Mouse (Mus musculus) neural tube, embryonic 11.5 days (tissue): ENCODE data around the gene Mapkapk5. TPM values are rescaled to one million over a fixed set of nuclear protein-coding genes. Genes with fewer than 3 reads are reported as not detected.

Source experiments
- ATAC-seq: fragments of 200-750 bp; cut with Nextera tagmentation; 2 replicates; pipeline ENCODE4 v1.8.0; 2017; ENCODE audit warnings: moderate number of reproducible peaks, mild to moderate bottlenecking, moderate TSS enrichment, moderate library complexity; ENCODE audit not compliant: insufficient read depth, low FRiP score, low TSS enrichment
- DNase-seq: peaks from one replicate; pipeline ENCODE4 v3.0.0-alpha.2; 2015; ENCODE audit warnings: low spot score
- H3K27ac ChIP-seq: fragments of 300-500 bp; sonication (generic); 2 replicates; pipeline ENCODE4 v1.5.1; 2014; ENCODE audit warnings: low read depth, mild to moderate bottlenecking, low read length
- H3K27me3 ChIP-seq: fragments of 300-500 bp; sonication (generic); 2 replicates; pipeline ENCODE4 v1.6.1; 2014; ENCODE audit warnings: mild to moderate bottlenecking, low read length, mixed read lengths; ENCODE audit not compliant: control insufficient read depth, insufficient read depth
- H3K36me3 ChIP-seq: fragments of 300-500 bp; sonication (generic); 2 replicates; pipeline ENCODE4 v1.6.1; 2014; ENCODE audit warnings: mild to moderate bottlenecking, low read length, moderate library complexity, mixed read lengths; ENCODE audit not compliant: control insufficient read depth, insufficient read depth
- H3K4me1 ChIP-seq: fragments of 300-500 bp; sonication (generic); 2 replicates; pipeline ENCODE4 v1.6.1; 2014; ENCODE audit warnings: low read length, mixed read lengths; ENCODE audit not compliant: control insufficient read depth, insufficient read depth
- H3K4me2 ChIP-seq: fragments of 300-500 bp; sonication (generic); 2 replicates; pipeline ENCODE4 v1.6.1; 2014; ENCODE audit warnings: low read depth, mild to moderate bottlenecking, moderate library complexity
- H3K4me3 ChIP-seq: fragments of 300-500 bp; sonication (generic); 2 replicates; pipeline ENCODE4 v1.5.1; 2014; ENCODE audit warnings: low read depth, low read length
- H3K9ac ChIP-seq: fragments of 300-500 bp; sonication (generic); 2 replicates; pipeline ENCODE4 v1.6.1; 2014; ENCODE audit warnings: mild to moderate bottlenecking, low read length
- H3K9me3 ChIP-seq: fragments of 300-500 bp; sonication (generic); 2 replicates; pipeline ENCODE4 v1.6.1; 2016; ENCODE audit warnings: low read length; ENCODE audit not compliant: control insufficient read depth
- WGBS: fragments of 180-500 bp; shearing (Covaris S2); extraction: QIAGEN DNeasy Blood & Tissue Kit; methylation state at CpG from one replicate; pipeline ENCODE4 v1.1.7; 2014; 5-methylcytosine and 5-hydroxymethylcytosine counted together
- polyA plus RNA-seq: library from polyadenylated mRNA; unstranded; fragments of >200 nt; fragmentation: Nextera tagmentation; extraction: Ambion mirVana; gene quantifications from 2 replicates; pipeline ENCODE4 v1.2.1, GENCODE M21; 2014

The Mapkapk5 gene
- polyA plus RNA-seq, 1 experiment from 2014 or later: 65.3 TPM

DNA sequence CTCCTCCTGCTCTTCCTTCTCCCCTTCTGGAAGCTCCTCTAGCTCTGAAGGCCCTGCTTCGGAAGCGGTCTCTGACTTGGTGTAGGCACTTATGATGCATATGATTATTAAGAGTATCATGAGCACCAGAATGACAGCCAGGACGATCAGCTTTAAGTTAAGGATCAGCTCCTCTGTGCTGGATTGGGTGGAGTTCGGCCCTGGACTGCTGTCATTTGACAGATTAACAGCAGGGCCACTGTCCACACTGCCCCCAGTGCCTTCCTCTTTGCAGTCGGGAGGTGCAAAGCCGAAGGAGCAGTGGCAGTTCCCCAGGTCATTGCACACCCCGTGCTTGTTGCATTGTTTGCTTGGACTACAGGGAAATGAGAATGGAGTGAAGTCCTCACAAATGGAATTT lies 45.0 kb downstream of the Mapkapk5 start:
- Histone ChIP-seq H3K9me3 (no peaks in the 10 kb centered on the region), H3K4me2 (no peak overlapping the region), H3K4me1 (no peaks in the 10 kb centered on the region), H3K4me3 (no peak overlapping the region), H3K9ac (no peak overlapping the region), H3K27ac (no peak overlapping the region), H3K36me3 (no peaks in the 10 kb centered on the region), H3K27me3 (no peaks in the 10 kb centered on the region)
- 72% methylated on average over 7 of the region's 7 CpGs for WGBS
- ATAC-seq (no peak), DNase-seq (no peak)

DNA sequence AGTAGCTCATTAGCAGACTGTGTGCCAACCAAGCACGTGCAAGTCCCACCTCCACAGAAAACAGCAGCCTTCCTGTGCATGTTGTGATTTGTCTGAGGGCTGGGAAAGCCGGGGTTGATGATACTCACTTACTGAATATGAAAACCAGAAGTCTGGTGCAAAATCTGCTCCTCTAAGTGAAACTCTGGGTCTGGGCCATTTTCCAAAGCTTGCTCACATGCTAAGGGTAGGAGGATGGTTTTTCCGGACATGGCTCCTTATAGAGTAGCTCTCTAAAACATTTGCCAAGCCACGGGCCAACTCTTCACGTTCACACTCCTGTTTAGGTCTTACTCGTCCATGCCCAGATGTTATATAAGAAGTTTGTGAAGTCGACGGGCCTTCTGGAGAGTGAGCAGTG lies 52.4 kb downstream of the Mapkapk5 start:
- DNase-seq: no peak
- 77% methylated on average over 8 of the region's 8 CpGs for WGBS

DNA sequence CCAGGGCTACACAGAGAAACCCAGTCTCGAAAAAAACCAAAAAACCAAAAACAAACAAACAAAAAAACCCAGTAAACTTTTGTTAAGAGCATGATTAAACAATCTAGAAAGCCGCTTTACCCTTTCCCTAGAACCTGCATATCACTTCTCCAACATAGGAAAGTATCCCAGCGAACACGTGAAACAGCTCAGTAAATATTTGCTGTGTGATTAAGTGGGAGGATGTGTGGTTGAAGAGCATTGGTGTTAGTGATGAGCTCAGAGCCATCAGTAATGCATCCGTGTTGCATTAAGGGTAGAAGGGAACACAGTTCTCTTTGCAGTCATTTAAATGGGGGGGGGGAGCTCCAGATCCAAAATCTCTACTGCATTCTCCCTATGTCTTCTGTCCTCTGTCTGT lies 60.9 kb downstream of the Mapkapk5 start:
- Histone ChIP-seq H3K36me3 (no peaks in the 10 kb centered on the region), H3K27me3 (no peaks in the 10 kb centered on the region), H3K27ac (no peak overlapping the region), H3K4me3 (no peak overlapping the region), H3K4me2 (no peak overlapping the region), H3K4me1 (no peaks in the 10 kb centered on the region), H3K9me3 (no peaks in the 10 kb centered on the region), H3K9ac (no peak overlapping the region)
- no peak for ATAC-seq
- DNase-seq: no peak
- 83% methylated on average over 5 of the region's 5 CpGs for whole genome bisulfite sequencing

More for the DNA sequence above, 52.4 kb downstream of the Mapkapk5 start:
- Histone ChIP-seq H3K4me1 (no peaks in the 10 kb centered on the region), H3K27me3 (no peaks in the 10 kb centered on the region), H3K4me3 (no peak overlapping the region), H3K36me3 (no peaks in the 10 kb centered on the region), H3K9me3 (no peaks in the 10 kb centered on the region), H3K4me2 (no peak overlapping the region), H3K9ac (no peak overlapping the region), H3K27ac (no peak overlapping the region)
- ATAC-seq: no peak

DNA sequence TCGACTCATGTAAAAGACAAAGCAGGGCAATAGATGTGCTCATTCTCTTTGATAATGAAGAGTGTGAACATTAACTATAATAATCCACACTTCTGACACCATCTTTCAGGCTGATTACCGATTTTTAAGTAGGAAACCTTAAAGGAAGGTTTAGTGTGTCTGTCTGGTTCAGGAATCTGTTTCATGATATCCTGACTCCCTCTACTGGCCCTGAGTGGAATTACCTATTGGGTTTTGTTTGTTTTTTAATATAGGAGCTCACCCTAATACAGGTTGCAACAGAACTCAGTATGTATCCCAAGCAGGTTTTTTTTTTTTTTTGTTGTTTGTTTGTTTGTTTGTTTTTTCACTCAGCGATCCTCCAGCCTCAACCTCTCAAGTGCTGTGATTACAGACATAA lies 68.0 kb downstream of the Mapkapk5 start:
- Histone ChIP-seq H3K4me1 (no peaks in the 10 kb centered on the region), H3K9me3 (no peaks in the 10 kb centered on the region), H3K9ac (no peak overlapping the region), H3K4me3 (no peak overlapping the region), H3K4me2 (no peak overlapping the region), H3K36me3 (no peaks in the 10 kb centered on the region), H3K27me3 (no peaks in the 10 kb centered on the region), H3K27ac (no peak overlapping the region)
- WGBS: 40% methylated on average over 3 of the region's 3 CpGs
- no peak for DNase-seq
- no peak for ATAC-seq

DNA sequence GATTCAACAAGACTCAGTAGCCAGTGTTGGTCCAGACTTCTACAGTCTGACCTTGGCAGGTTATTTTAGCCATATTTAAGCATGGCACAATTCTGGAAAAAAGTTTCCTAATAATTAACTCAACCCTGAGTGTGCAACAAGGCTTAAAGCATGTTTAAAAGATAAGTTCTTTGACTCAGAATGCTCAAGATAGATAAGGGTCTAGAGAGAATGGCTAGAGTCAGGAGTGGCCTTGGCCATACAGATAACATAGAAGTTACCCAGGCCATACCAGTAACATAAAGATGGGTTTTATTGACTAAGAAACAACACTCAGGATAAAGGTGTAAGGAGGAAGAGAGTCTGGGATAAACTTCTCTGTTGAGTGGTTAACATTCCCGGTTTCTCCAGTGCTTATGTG lies 69.7 kb downstream of the Mapkapk5 start:
- Histone ChIP-seq H3K27ac (no peak overlapping the region), H3K36me3 (no peaks in the 10 kb centered on the region), H3K9ac (no peak overlapping the region), H3K4me1 (no peaks in the 10 kb centered on the region), H3K4me2 (no peak overlapping the region), H3K27me3 (no peaks in the 10 kb centered on the region), H3K9me3 (no peaks in the 10 kb centered on the region), H3K4me3 (no peak overlapping the region)
- ATAC-seq (no peak), DNase-seq (no peak)
- 72% methylated on average over 1 of the region's 1 CpGs for WGBS

Other genes starting within 250 kb of the Mapkapk5 start
- gene Trafd1, start 160.3 kb downstream of the Mapkapk5 start, polyA plus RNA-seq: 86.9 and 94.6 TPM in 2 replicates
- 48.1 and 57.0 TPM in 2 replicates for gene Naa25, start 148.0 kb downstream of the Mapkapk5 start, polyA plus RNA-seq
- gene Tmem116, start 94.0 kb downstream of the Mapkapk5 start, polyA plus RNA-seq: 1.1 and 1.8 TPM in 2 replicates
- gene Erp29, start 93.4 kb downstream of the Mapkapk5 start, polyA plus RNA-seq: 119 and 135 TPM in 2 replicates
- gene Adam1b, start 42.5 kb downstream of the Mapkapk5 start, polyA plus RNA-seq: not detected in 2 replicates
- gene Adam1a, start 423 bp downstream of the Mapkapk5 start, polyA plus RNA-seq: 2.2 and 3.5 TPM in 2 replicates
- gene Gm42878, start 423 bp downstream of the Mapkapk5 start, polyA plus RNA-seq: not detected in 2 replicates
- 53.4 and 71.2 TPM in 2 replicates for gene Aldh2, start 47.9 kb upstream of the Mapkapk5 start, polyA plus RNA-seq
- 1.3 and 1.7 TPM in 2 replicates for gene Acad12, start 73.0 kb upstream of the Mapkapk5 start, polyA plus RNA-seq
- 2.5 and 2.8 TPM in 2 replicates for gene Acad10, start 114.6 kb upstream of the Mapkapk5 start, polyA plus RNA-seq
- gene Brap, start 114.7 kb upstream of the Mapkapk5 start, polyA plus RNA-seq: 47.9 and 51.3 TPM in 2 replicates
- 101 and 102 TPM in 2 replicates for gene Atxn2, start 165.4 kb upstream of the Mapkapk5 start, polyA plus RNA-seq